Mouse (Mus musculus) E14TG2a.4 (cell line): Measurements from ENCODE around the gene Agap2.

ENCODE experiments used
- CTCF ChIP-seq: conservative IDR thresholded peaks from 2 replicates; pipeline ENCODE4 v1.5.1; 2014; ENCODE audit warnings: low read length
- NANOG ChIP-seq: IDR thresholded peaks from 2 replicates; pipeline ENCODE4 v1.6.1; 2014; ENCODE audit warnings: borderline replicate concordance, low read length, mixed read lengths
- POU5F1 ChIP-seq: IDR thresholded peaks from 2 replicates; pipeline ENCODE4 v1.6.1; 2014; ENCODE audit warnings: low read length, borderline replicate concordance

DNA sequence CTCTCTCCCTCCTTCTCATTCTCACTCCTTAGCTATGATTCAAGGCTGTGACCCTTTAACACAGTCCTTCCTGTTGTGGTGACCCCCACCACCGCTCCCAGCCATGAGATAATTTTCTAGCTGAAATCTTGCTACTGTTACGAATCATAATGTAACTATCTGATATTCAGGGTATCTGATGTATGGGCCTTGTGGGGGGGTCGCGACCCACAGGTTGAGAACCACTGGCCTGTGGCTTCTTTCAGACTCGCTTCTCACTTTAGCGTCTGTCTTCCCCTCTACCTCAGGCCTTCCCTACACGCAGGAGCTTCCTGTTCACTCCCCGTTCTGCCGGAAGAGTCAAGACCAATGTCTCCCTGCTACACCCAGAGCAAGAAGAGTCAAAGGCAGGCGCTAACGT is 43.4 kb downstream of the Agap2 start:
- TF ChIP-seq CTCF = no peak
- no peak for TF ChIP-seq NANOG
- TF ChIP-seq POU5F1 = no peak
